Mouse (Mus musculus) C2C12 (cell line): ENCODE measurements around the gene Bcl2l10.

ENCODE experiments used
- CEBPB ChIP-seq: IDR thresholded peaks from one replicate; pipeline ENCODE4 v1.6.1; 2011; ENCODE audit warnings: low read depth, mild to moderate bottlenecking, control low read depth, moderate library complexity
- CTCF ChIP-seq: IDR thresholded peaks from one replicate; pipeline ENCODE4 v1.5.1; 2011; ENCODE audit not compliant: control insufficient read depth, insufficient read depth, insufficient read length
- MAX ChIP-seq: IDR thresholded peaks from one replicate; pipeline ENCODE4 v1.6.1; 2011; ENCODE audit warnings: mild to moderate bottlenecking, control low read depth
- MYOD1 ChIP-seq: IDR thresholded peaks from one replicate; pipeline ENCODE4 v1.6.1; 2011; ENCODE audit warnings: low read depth; ENCODE audit not compliant: control insufficient read depth, insufficient read length
- USF1 ChIP-seq: IDR thresholded peaks from one replicate; pipeline ENCODE4 v1.6.1; 2011; ENCODE audit warnings: low read depth, mild to moderate bottlenecking, control low read depth, moderate library complexity

DNA sequence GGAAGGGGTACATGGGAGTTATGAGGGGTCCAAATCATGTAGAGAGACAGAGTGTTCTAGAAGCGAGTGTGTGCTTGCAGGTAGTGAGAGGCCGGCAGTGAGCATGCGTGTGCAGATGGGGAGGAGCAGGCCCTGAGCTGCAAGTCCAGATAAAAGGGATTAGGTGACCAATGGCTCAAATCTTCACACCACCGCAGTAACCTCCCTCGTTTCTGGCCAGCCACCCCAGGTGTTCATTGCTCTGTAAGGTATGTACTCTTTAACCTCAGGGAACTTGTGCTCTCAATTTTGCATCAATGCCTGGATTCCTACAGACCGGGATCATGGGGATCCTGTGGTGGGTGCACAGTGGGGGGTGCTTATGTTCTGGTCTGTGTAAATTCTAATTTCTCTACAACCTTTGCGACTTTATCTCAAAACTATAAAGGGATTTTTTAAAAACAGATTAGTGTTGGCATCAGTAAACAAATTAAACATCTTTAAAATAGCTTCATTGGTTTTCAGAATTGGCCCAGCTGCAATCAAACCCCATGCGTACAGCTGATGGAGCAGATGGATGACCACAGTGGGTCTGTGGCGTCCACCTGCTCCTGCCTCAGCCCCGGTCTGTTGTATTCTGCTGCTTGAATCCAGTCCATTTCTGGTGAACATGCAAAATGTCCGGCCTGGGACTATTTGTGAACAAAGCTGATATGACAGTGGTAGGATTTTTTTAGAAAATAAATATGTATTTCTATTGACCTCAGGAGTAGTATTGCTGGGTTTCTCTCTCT lies 41.2 kb upstream of the Bcl2l10 start, which contains the start of gene Gnb5:
- TF ChIP-seq CTCF, result no peak
- no peak for TF ChIP-seq MYOD1
- no peak for TF ChIP-seq CEBPB
- TF ChIP-seq USF1, result no peak
- no peak for TF ChIP-seq MAX
